In genomic region chr2:80474247-80474796, GRCm38 (mm10) we compare ENCODE assay signal across 30 mouse cellular contexts. TPM values are rescaled to one million over a fixed set of nuclear protein-coding genes. Genes with fewer than 3 reads are reported as not detected.
DNase-seq lines count a peak whose midpoint lies in the region; ATAC-seq and TF ChIP-seq lines count a peak whose summit lies in the region.
"Had no signal": no experiment of that assay in that cellular context is flagged by ENCODE, and none has a peak within 500 bp of the region (broad histone marks: within the 10 kb centered on the region; RNA-seq: fewer than 3 reads in every experiment).

No protein-coding gene starts in this region.

- 51% methylated on average over 5 of the region's 5 CpGs for WGBS in kidney, embryonic 16.5 days
- WGBS in intestine, embryonic 15.5 days = 59% methylated on average over 5 of the region's 5 CpGs
- 45% methylated on average over 5 of the region's 5 CpGs for WGBS in stomach, postnatal 0 days
- WGBS in hindbrain, embryonic 14.5 days = 85% methylated on average over 5 of the region's 5 CpGs

- no peak for ATAC-seq in kidney, embryonic 16.5 days (ENCODE audit: low FRiP score, low TSS enrichment)
- ATAC-seq in intestine, embryonic 15.5 days = peak; percentile 77
- 0 out of 2 replicates have a peak, but pooled peaks have one; percentile 32 for ATAC-seq in stomach, postnatal 0 days (ENCODE audit: low FRiP score, low TSS enrichment)
- no peak for ATAC-seq in hindbrain, embryonic 14.5 days (ENCODE audit: low FRiP score)
- ATAC-seq: forebrain, embryonic 16.5 days had no signal

- TF ChIP-seq CTCF in stomach, postnatal 0 days (IDR thresholded peaks at IDR 0.05; ENCODE audit: low read depth) = no peak

- H3K4me2 ChIP-seq in kidney, embryonic 16.5 days (replicated peaks; ENCODE audit: low read depth, low read length) = no peak overlapping the region
- H3K4me2 ChIP-seq in intestine, embryonic 15.5 days (replicated peaks) = no peak overlapping the region
- no peak overlapping the region for H3K4me2 ChIP-seq in stomach, postnatal 0 days (replicated peaks; ENCODE audit: low read depth)
- H3K4me2 ChIP-seq in hindbrain, embryonic 14.5 days (replicated peaks) = no peak overlapping the region
- H3K4me2 ChIP-seq: embryonic facial prominence, embryonic 13.5 days; forebrain, embryonic 12.5 days; heart, embryonic 13.5 days; hindbrain, embryonic 15.5 days had no signal

- no peak overlapping the region for H3K4me3 ChIP-seq in kidney, embryonic 16.5 days (ENCODE audit: low read length)
- H3K4me3 ChIP-seq in intestine, embryonic 15.5 days (replicated peaks) = no peak overlapping the region
- no peak overlapping the region for H3K4me3 ChIP-seq in stomach, postnatal 0 days (ENCODE audit: low read depth, low read length)
- no peak overlapping the region for H3K4me3 ChIP-seq in hindbrain, embryonic 14.5 days (replicated peaks; ENCODE audit: low read length)
- H3K4me3 ChIP-seq: embryonic facial prominence, embryonic 10.5 days; embryonic facial prominence, embryonic 13.5 days; erythroblast, embryonic 14.5 days; forebrain, embryonic 12.5 days; heart, adult 2 months; heart, embryonic 10.5 days; heart, embryonic 13.5 days; hindbrain, embryonic 15.5 days had no signal

- H3K27ac ChIP-seq in kidney, embryonic 16.5 days (ENCODE audit: low read length) = no peak overlapping the region
- H3K27ac ChIP-seq in intestine, embryonic 15.5 days = no peak overlapping the region
- no peak overlapping the region for H3K27ac ChIP-seq in stomach, postnatal 0 days (replicated peaks)
- no peak overlapping the region for H3K27ac ChIP-seq in hindbrain, embryonic 14.5 days
- H3K27ac ChIP-seq: embryonic facial prominence, embryonic 10.5 days; embryonic facial prominence, embryonic 13.5 days; forebrain, embryonic 12.5 days; heart, adult 2 months; heart, embryonic 10.5 days; heart, embryonic 13.5 days; hindbrain, embryonic 15.5 days had no signal

- H3K36me3 ChIP-seq in kidney, embryonic 16.5 days (ENCODE audit: insufficient read depth, low read length) = no peaks in the 10 kb centered on the region
- H3K36me3 ChIP-seq in intestine, embryonic 15.5 days = no peaks in the 10 kb centered on the region
- no peaks in the 10 kb centered on the region for H3K36me3 ChIP-seq in stomach, postnatal 0 days (ENCODE audit: control insufficient read depth, insufficient read depth, low read length)
- H3K36me3 ChIP-seq in hindbrain, embryonic 14.5 days (replicated peaks; ENCODE audit: control insufficient read depth, insufficient read depth) = no peaks in the 10 kb centered on the region
- H3K36me3 ChIP-seq: embryonic facial prominence, embryonic 10.5 days; embryonic facial prominence, embryonic 13.5 days; forebrain, embryonic 12.5 days; heart, embryonic 10.5 days; heart, embryonic 13.5 days; hindbrain, embryonic 15.5 days had no signal

- no peaks in the 10 kb centered on the region for H3K27me3 ChIP-seq in kidney, embryonic 16.5 days (ENCODE audit: insufficient read depth, low read length)
- H3K27me3 ChIP-seq in intestine, embryonic 15.5 days (replicated peaks) = no peaks in the 10 kb centered on the region
- no peaks in the 10 kb centered on the region for H3K27me3 ChIP-seq in stomach, postnatal 0 days (ENCODE audit: control insufficient read depth, insufficient read depth, low read length)
- H3K27me3 ChIP-seq in hindbrain, embryonic 14.5 days (ENCODE audit: control insufficient read depth, insufficient read depth, low read length) = no peaks in the 10 kb centered on the region
- H3K27me3 ChIP-seq: CH12.LX; embryonic facial prominence, embryonic 13.5 days; forebrain, embryonic 12.5 days; heart, embryonic 13.5 days; hindbrain, embryonic 15.5 days had no signal

- peak; percentile 9 for DNase-seq in kidney, adult 18-20 months
- no peak for DNase-seq in kidney, postnatal 10 days
- DNase-seq in kidney, adult 9 months = peak; percentile 59
- DNase-seq in stomach, postnatal 0 days (ENCODE audit: low spot score) = no peak
- no peak for DNase-seq in hindbrain, embryonic 14.5 days (ENCODE audit: low spot score)
- no peak for DNase-seq in right cerebral cortex, postnatal 14 days
- DNase-seq: adrenal gland, adult 2 months; adrenal gland, postnatal 14 days; B cell, adult 2 months; cerebellum, adult 11 months; cerebellum, adult 2 months; cerebellum, adult 9-11 months; cerebellum, postnatal 36 days; embryo, embryonic 11 days; gastrocnemius, postnatal 10 days; gastrocnemius, postnatal 36 days; heart, adult 2 months; heart, postnatal 14 days; heart, postnatal 4 days had no signal

- TF ChIP-seq EP300 in stomach, postnatal 0 days (optimal IDR thresholded peaks at IDR 0.05) = no peak

- H3K9me3 ChIP-seq in kidney, embryonic 16.5 days (ENCODE audit: low read length) = no peaks in the 10 kb centered on the region
- H3K9me3 ChIP-seq in intestine, embryonic 15.5 days = no peaks in the 10 kb centered on the region
- H3K9me3 ChIP-seq in stomach, postnatal 0 days (ENCODE audit: control insufficient read depth, low read length) = no peaks in the 10 kb centered on the region
- no peaks in the 10 kb centered on the region for H3K9me3 ChIP-seq in hindbrain, embryonic 14.5 days (ENCODE audit: control insufficient read depth, low read length)
- H3K9me3 ChIP-seq: embryonic facial prominence, embryonic 10.5 days; embryonic facial prominence, embryonic 13.5 days; forebrain, embryonic 12.5 days; heart, embryonic 10.5 days; heart, embryonic 13.5 days; hindbrain, embryonic 15.5 days had no signal

- H3K9ac ChIP-seq in kidney, embryonic 16.5 days (replicated peaks; ENCODE audit: low read length) = no peak overlapping the region
- H3K9ac ChIP-seq in intestine, embryonic 15.5 days = no peak overlapping the region
- H3K9ac ChIP-seq in stomach, postnatal 0 days (ENCODE audit: low read length) = no peak overlapping the region
- H3K9ac ChIP-seq in hindbrain, embryonic 14.5 days = no peak overlapping the region
- H3K9ac ChIP-seq: embryonic facial prominence, embryonic 13.5 days; forebrain, embryonic 12.5 days; heart, embryonic 13.5 days; hindbrain, embryonic 15.5 days had no signal

- H3K4me1 ChIP-seq in kidney, embryonic 16.5 days (ENCODE audit: insufficient read depth, low read length) = no peaks in the 10 kb centered on the region
- no peaks in the 10 kb centered on the region for H3K4me1 ChIP-seq in intestine, embryonic 15.5 days (replicated peaks)
- no peaks in the 10 kb centered on the region for H3K4me1 ChIP-seq in stomach, postnatal 0 days (replicated peaks; ENCODE audit: control insufficient read depth, insufficient read depth)
- H3K4me1 ChIP-seq in hindbrain, embryonic 14.5 days (replicated peaks; ENCODE audit: control insufficient read depth, insufficient read depth, low read length) = no peaks in the 10 kb centered on the region
- H3K4me1 ChIP-seq: embryonic facial prominence, embryonic 10.5 days; embryonic facial prominence, embryonic 13.5 days; forebrain, embryonic 12.5 days; heart, embryonic 10.5 days; hindbrain, embryonic 15.5 days had no signal

RNA-seq across cellular contexts. Expression of gene Frzb, which starts 26.9 kb away (rescaled TPM):
- 24.7 and 26.8 TPM in 2 replicates for polyA plus RNA-seq in kidney, embryonic 16.5 days (2015; fragmentation: Nextera tagmentation; extraction: Ambion mirVana)
- 2.1 and 2.5 TPM in 2 replicates for polyA plus RNA-seq in intestine, embryonic 15.5 days (2015; fragmentation: Nextera tagmentation; extraction: Ambion mirVana)
- 1.1 and 1.6 TPM in 2 replicates for polyA plus RNA-seq in stomach, postnatal 0 days (2015; fragmentation: Nextera tagmentation; extraction: Ambion mirVana)
- 16.6 and 19.1 TPM in 2 replicates for polyA plus RNA-seq in hindbrain, embryonic 14.5 days (2014; fragmentation: Nextera tagmentation; extraction: Ambion mirVana)
- polyA plus RNA-seq: erythroblast, embryonic 14.5 days had no signal

Comparison
In these comparisons a context has a peak if more than half of its experiments do, and no peak if none do; other contexts are left out.
1. DNase-seq: peak in kidney, adult 18-20 months (single experiment) and kidney, adult 9 months (single experiment); none in kidney, postnatal 10 days (single experiment), stomach, postnatal 0 days (single experiment), hindbrain, embryonic 14.5 days (single experiment) and right cerebral cortex, postnatal 14 days (single experiment).
2. ATAC-seq: peak in intestine, embryonic 15.5 days (single experiment) and stomach, postnatal 0 days (single experiment); none in kidney, embryonic 16.5 days (single experiment) and hindbrain, embryonic 14.5 days (single experiment).